ENCODE assay signal across 30 mouse cellular contexts in the genomic region with DNA sequence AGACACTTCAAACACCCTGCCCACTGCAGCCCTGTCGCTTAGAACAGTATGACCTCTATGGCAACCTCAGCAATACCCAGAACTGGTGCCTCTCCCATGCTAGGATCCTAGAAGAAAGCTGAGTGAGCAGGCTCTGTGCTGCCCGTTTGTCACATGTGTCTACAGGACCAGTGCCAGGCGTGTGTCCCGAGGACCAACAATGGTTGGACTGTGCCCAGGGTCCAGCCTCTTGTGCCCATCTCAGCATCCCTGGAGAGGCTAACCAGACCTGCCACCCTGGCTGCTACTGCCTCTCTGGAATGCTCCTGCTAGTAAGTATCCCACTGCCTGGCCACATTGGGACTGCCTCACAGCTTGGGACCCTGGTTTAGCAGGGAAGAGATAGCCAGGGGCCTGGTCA. TPM values are rescaled to one million over a fixed set of nuclear protein-coding genes. Genes with fewer than 3 reads are reported as not detected.
DNase-seq lines count a peak whose midpoint lies in the region; ATAC-seq lines count a peak whose summit lies in the region.
"Had no signal": no experiment of that assay in that cellular context is flagged by ENCODE, and none has a peak within 500 bp of the region (broad histone marks: within the 10 kb centered on the region; RNA-seq: fewer than 3 reads in every experiment).

No protein-coding gene starts in this region.

- no peak overlapping the region for H3K4me2 ChIP-seq in kidney, embryonic 14.5 days (replicated peaks; ENCODE audit: low read depth, low read length)
- H3K4me2 ChIP-seq: embryonic facial prominence, embryonic 15.5 days; forebrain, embryonic 12.5 days; heart, embryonic 13.5 days; hindbrain, embryonic 15.5 days; limb, embryonic 12.5 days; liver, embryonic 15.5 days; lung, embryonic 15.5 days; midbrain, embryonic 15.5 days; neural tube, embryonic 15.5 days had no signal

- no peak overlapping the region for H3K4me3 ChIP-seq in kidney, embryonic 14.5 days (ENCODE audit: low read length)
- no peak overlapping the region for H3K4me3 ChIP-seq in heart, embryonic 10.5 days
- H3K4me3 ChIP-seq: embryonic facial prominence, embryonic 10.5 days; embryonic facial prominence, embryonic 15.5 days; forebrain, embryonic 12.5 days; heart, adult 2 months; heart, embryonic 13.5 days; hindbrain, embryonic 15.5 days; left cerebral cortex, adult 2 months; limb, embryonic 12.5 days; liver, embryonic 15.5 days; lung, embryonic 15.5 days; midbrain, embryonic 10.5 days; midbrain, embryonic 15.5 days; neural tube, embryonic 15.5 days had no signal

- no peaks in the 10 kb centered on the region for H3K36me3 ChIP-seq in kidney, embryonic 14.5 days (ENCODE audit: control insufficient read depth, insufficient read depth, low read length)
- H3K36me3 ChIP-seq in heart, embryonic 10.5 days: no peaks in the 10 kb centered on the region
- H3K36me3 ChIP-seq: embryonic facial prominence, embryonic 10.5 days; embryonic facial prominence, embryonic 15.5 days; forebrain, embryonic 12.5 days; heart, embryonic 13.5 days; hindbrain, embryonic 15.5 days; limb, embryonic 12.5 days; liver, embryonic 15.5 days; lung, embryonic 15.5 days; midbrain, embryonic 10.5 days; midbrain, embryonic 15.5 days; neural tube, embryonic 15.5 days had no signal

- WGBS in kidney, embryonic 14.5 days: 85% methylated on average over 4 of the region's 4 CpGs
- 89% methylated on average over 4 of the region's 4 CpGs for WGBS in heart, embryonic 10.5 days

- no peak overlapping the region for H3K27ac ChIP-seq in kidney, embryonic 14.5 days (ENCODE audit: low read depth, low read length)
- H3K27ac ChIP-seq in heart, embryonic 10.5 days: no peak overlapping the region
- H3K27ac ChIP-seq: embryonic facial prominence, embryonic 10.5 days; embryonic facial prominence, embryonic 15.5 days; forebrain, embryonic 12.5 days; heart, adult 2 months; heart, embryonic 13.5 days; hindbrain, embryonic 15.5 days; left cerebral cortex, adult 2 months; limb, embryonic 12.5 days; liver, embryonic 15.5 days; lung, embryonic 15.5 days; midbrain, embryonic 10.5 days; midbrain, embryonic 15.5 days; neural tube, embryonic 15.5 days; stomach, postnatal 0 days had no signal

- no peaks in the 10 kb centered on the region for H3K9me3 ChIP-seq in kidney, embryonic 14.5 days (ENCODE audit: control insufficient read depth, low read length)
- no peaks in the 10 kb centered on the region for H3K9me3 ChIP-seq in heart, embryonic 10.5 days
- H3K9me3 ChIP-seq: embryonic facial prominence, embryonic 10.5 days; embryonic facial prominence, embryonic 15.5 days; forebrain, embryonic 12.5 days; heart, embryonic 13.5 days; hindbrain, embryonic 15.5 days; limb, embryonic 12.5 days; liver, embryonic 15.5 days; lung, embryonic 15.5 days; midbrain, embryonic 10.5 days; midbrain, embryonic 15.5 days; neural tube, embryonic 15.5 days had no signal

- no peak overlapping the region for H3K9ac ChIP-seq in kidney, embryonic 14.5 days (ENCODE audit: low read depth, low read length)
- H3K9ac ChIP-seq: embryonic facial prominence, embryonic 15.5 days; forebrain, embryonic 12.5 days; forebrain, postnatal 0 days; heart, embryonic 13.5 days; hindbrain, embryonic 15.5 days; limb, embryonic 12.5 days; liver, embryonic 15.5 days; lung, embryonic 15.5 days; midbrain, embryonic 15.5 days; neural tube, embryonic 15.5 days had no signal

- H3K27me3 ChIP-seq in kidney, embryonic 14.5 days (ENCODE audit: control insufficient read depth, insufficient read depth, low read length): no peaks in the 10 kb centered on the region
- peaks cover 21% of the 10 kb centered on the region for H3K27me3 ChIP-seq in heart, embryonic 10.5 days (ENCODE audit: insufficient read depth, poor library complexity, severe bottlenecking)
- H3K27me3 ChIP-seq: embryonic facial prominence, embryonic 15.5 days; forebrain, embryonic 12.5 days; heart, embryonic 13.5 days; hindbrain, embryonic 15.5 days; liver, embryonic 15.5 days; lung, embryonic 15.5 days; midbrain, embryonic 15.5 days; neural tube, embryonic 15.5 days had no signal

- no peaks in the 10 kb centered on the region for H3K4me1 ChIP-seq in kidney, embryonic 14.5 days (ENCODE audit: control insufficient read depth, insufficient read depth, low read length)
- H3K4me1 ChIP-seq in heart, embryonic 10.5 days: peaks cover 30% of the 10 kb centered on the region
- H3K4me1 ChIP-seq: forebrain, embryonic 12.5 days; hindbrain, embryonic 15.5 days; liver, embryonic 15.5 days; lung, embryonic 15.5 days; midbrain, embryonic 15.5 days; neural tube, embryonic 15.5 days had no signal

- ATAC-seq in kidney, embryonic 14.5 days (ENCODE audit: low FRiP score, low TSS enrichment): no peak
- ATAC-seq: activated CD4-positive, CD25-positive, alpha-beta regulatory T cell, adult 4 months; CD4-positive, CD25-positive, alpha-beta regulatory T cell, adult 4 months; forebrain, postnatal 0 days; midbrain, embryonic 15.5 days had no signal

- peak; percentile 58 for DNase-seq in kidney, adult 11 months
- DNase-seq in right cerebral cortex, adult 18-20 months: peak; percentile 12
- no peak for DNase-seq in right cerebral cortex, adult 2 months (ENCODE audit: low spot score in 2 of 2)
- DNase-seq in kidney, postnatal 10 days: peak; percentile 37
- no peak for DNase-seq in heart, embryonic 10.5 days (ENCODE audit: low spot score)
- no peak for DNase-seq in spleen, adult 18-20 months
- DNase-seq: adrenal gland, adult 2 months; adrenal gland, postnatal 36 days; cerebellum, adult 8-10 months; forebrain, postnatal 0 days; gastrocnemius, postnatal 36 days; heart, adult 2 months; heart, postnatal 10 days; retina, postnatal 1 day had no signal

RNA-seq across cellular contexts. Expression of gene Sspo, which starts 30.4 kb away (rescaled TPM):
- polyA plus RNA-seq in kidney, embryonic 14.5 days (2014; fragmentation: Nextera tagmentation; extraction: Ambion mirVana): 0.17 and 0.53 TPM in 2 replicates
- 0.15 and 0.64 TPM in 2 replicates for polyA plus RNA-seq in heart, embryonic 10.5 days (2016; fragmentation: Nextera tagmentation; extraction: Ambion mirVana)

RNA-seq across cellular contexts. Expression of gene Zfp467, which starts 32.8 kb away (rescaled TPM):
- polyA plus RNA-seq in kidney, embryonic 14.5 days (2014; fragmentation: Nextera tagmentation; extraction: Ambion mirVana): 27.8 and 31.4 TPM in 2 replicates
- 13.4 and 13.9 TPM in 2 replicates for polyA plus RNA-seq in heart, embryonic 10.5 days (2016; fragmentation: Nextera tagmentation; extraction: Ambion mirVana)

RNA-seq across cellular contexts. Expression of gene Atp6v0e2, which starts 59.0 kb away (rescaled TPM):
- polyA plus RNA-seq in kidney, embryonic 14.5 days (2014; fragmentation: Nextera tagmentation; extraction: Ambion mirVana): 19.9 and 20.3 TPM in 2 replicates
- polyA plus RNA-seq in heart, embryonic 10.5 days (2016; fragmentation: Nextera tagmentation; extraction: Ambion mirVana): 21.1 and 26.6 TPM in 2 replicates
- polyA plus RNA-seq: activated CD4-positive, CD25-positive, alpha-beta regulatory T cell, adult 4 months; CD4-positive, CD25-positive, alpha-beta regulatory T cell, adult 4 months had no signal

Comparison
In these comparisons a context has a peak if more than half of its experiments do, and no peak if none do; other contexts are left out.
1. DNase-seq: peak in kidney, adult 11 months (single experiment), right cerebral cortex, adult 18-20 months (single experiment) and kidney, postnatal 10 days (single experiment); none in right cerebral cortex, adult 2 months (0 of 2), heart, embryonic 10.5 days (single experiment) and spleen, adult 18-20 months (0 of 2).